Mouse (Mus musculus) retina, postnatal 7 days (tissue): Measurements from ENCODE around the gene Rapgef6.
A peak's percentile ranks its signal among the peaks of the same experiment; 100 is the strongest.

ENCODE experiments used
- DNase-seq: peaks from one replicate; pipeline ENCODE4 v3.0.0-alpha.2; 2012; ENCODE audit warnings: low read depth, low spot score

The Rapgef6 gene

DNA sequence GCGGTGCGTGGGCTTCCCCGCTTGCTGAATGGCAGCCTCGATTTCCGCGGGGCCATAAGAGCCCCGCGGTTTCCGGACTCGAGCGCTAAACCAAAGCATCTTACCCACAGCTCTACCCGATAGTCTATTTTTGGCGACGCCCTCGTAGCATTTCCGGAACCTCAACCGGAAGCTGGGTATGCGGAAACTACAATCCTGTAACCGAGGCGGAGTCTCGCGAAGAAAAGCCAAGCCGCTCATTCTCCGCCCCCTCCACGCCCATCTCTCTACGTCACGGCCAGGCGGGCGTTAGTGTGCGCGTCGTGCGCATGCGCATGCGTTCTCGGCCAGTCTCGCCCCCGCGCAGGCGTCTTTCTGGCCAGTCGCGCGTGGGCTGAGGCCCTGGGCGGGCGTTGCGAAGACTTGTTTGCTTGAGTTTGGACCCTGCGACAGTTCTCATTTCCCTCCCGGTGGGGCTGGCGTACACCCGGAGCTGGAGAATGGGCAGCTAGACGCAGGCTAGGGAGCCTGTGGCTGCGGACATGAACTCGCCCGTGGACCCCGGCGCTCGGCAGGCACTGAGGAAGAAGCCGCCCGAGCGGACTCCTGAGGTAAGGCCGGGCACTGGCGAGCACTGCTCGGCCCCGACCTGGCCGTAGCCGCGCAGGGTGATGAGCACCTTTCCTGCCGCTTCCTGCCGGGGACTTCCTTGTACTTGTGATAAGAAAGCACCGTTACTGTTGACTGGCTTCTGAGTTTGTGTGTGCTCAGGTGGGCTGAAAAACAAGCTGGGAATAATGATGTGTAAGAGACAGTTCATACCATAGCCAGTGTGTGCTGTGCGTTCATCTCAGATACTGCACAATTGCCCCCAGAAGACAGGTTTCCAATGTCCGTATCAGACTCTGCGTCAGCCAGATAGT lies at the start of gene Rapgef6:
Gene Rapgef6, plus strand, starts transcription at position 319 of the 902 bp plus-strand sequence.
- DNase-seq, result peak; percentile 99

DNA sequence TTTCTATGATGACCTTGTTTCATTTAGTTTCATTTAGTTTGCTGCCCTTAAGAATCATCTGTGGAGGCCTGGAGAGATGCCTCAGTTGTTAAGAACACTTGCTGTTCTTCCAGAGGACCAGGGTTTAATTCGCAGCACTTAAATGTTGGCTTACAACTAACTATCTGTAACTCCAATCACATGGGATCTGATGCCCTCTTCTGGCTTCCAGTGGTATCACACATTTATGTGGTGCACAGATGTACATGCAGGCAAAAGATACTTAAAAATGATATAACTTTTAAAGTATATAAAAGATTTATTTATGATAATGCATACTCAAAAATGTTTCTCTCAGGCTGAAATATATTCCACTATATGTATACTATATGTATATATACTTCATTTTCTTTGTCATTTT lies 44.2 kb upstream of the Rapgef6 start:
- DNase-seq, result no peak

DNA sequence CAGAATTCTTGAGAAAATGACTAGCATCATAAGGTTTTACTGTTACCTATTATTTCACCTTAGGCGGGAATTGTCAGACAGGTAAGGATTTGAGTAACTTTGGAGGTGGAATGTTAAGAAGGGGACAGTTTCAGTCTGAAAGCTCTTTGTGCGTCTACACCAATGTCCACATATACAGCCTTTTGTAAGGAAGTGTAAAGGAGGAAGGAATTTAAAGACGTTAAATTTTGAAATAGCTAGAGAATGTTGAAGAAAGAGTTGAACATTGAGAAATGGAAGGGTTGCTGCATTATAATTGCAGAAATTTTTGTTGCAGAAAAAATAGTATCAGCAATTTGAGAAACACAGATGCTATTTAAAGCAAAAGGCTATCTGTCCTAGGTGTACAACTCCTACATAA lies 36.6 kb upstream of the Rapgef6 start:
- no peak for DNase-seq

DNA sequence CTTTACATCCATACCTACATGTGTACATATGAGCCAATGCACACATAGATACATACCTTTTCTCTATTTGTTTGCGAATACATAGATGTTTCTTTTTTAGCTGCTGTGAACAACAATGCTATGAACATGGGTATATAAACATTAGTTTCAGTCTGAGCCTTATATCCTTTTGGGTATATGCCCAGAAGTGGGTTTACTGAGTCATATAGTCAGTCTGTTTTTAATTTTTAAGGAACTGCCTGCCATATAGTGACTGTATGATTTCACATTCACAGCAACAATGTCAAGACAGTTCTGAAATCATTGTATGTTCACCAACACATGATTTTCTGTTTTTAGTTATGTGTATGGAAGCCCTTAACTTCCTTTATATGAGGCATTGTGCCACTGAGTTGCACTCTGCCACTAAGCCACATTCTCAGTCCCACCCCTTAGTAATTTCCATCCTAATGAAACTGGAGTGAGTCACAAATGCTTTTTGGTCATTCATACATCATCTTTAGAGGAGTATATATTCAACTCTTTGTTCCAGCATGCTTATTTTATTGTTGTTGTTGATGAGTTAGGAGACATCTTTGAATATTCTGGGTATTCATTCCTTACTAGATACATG lies 30.6 kb upstream of the Rapgef6 start:
- DNase-seq, result no peak

DNA sequence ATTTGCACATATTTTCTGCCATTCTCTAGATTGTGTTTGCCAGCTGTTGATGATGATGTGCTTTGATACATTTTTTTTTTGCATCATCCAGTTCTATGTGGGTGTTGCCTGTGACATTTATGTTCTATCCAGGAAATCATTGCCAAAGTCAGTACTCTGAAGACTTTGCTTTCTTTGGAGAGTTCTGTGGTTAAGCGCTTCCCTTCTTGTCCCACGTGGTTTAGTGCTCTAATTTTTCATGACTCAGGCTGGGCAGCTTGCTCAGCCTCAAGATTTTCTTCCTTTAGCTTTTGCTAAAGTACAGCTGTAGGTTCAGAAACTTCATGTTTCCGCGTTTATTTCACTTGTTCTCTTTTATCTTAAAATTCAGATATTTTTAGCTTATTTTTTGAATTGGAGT lies 30.1 kb upstream of the Rapgef6 start:
- DNase-seq, result no peak

DNA sequence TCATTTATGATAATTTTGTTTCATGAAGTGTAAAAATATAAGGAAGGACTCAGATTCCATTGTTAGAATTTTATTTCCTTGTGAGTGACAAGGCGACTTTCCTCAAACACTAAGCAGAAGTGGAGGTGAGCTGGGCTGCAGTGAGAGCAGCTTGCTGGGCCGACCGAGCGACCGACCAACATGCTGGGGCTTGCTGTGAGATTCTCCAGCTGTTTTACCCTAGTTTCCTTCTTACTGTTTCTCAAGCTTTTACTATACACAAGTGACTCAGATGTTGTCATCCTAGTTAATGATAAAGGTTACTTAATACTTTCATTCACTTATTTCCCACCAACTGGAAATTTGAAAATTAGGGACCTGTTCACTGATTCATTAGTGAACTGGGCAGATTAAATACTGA lies 22.8 kb upstream of the Rapgef6 start:
- DNase-seq, result no peak

DNA sequence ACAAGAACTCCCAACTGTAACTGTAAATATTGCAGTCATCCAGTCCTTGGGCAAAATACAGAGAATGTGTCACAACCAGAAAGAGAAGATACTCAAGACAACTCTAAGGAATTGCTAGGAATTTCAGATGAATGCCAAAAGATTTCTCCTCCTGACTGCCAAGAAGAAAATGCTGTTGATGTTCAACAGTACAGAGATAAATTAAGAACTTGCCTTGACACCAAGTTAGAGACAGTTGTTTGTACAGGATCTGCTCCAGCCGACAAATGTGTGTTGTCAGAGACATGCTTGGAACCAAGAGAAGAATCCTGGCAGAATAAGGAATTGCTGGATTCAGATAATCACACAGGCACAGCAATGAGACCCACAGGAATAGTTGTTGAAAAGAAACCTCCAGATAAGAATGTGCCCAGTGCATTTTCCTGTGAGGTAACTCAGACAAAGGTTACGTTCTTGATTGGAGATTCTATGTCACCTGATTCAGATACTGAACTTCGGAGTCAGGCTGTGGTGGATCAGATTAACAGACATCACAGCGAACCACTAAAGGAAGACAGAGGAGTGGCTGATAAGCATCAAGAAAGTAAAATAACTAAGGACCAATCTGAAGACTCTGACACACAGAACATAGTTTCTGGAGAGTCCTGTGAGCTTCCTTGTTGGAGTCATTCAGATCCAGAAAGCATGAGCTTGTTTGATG lies 20.0 kb upstream of the Rapgef6 start:
- DNase-seq, result no peak

DNA sequence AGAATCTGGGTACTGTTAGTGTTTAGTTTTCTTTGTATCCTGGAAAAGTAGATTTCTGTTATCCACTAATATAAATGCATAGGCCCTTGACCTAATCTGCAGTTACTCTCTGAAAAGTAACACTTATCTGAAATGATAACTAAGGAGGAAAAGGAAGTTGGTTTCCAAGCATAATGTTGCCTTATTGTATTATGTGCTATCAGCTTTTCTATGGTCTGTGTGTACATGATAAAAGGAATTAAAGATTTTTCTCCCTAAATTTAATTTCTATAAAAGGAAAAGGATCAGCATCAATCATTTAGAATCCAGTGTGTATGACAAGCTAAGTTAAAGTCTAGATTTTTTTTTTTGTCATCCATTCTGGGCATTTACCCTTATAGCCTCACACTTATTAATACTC lies 9.1 kb upstream of the Rapgef6 start:
- no peak for DNase-seq

DNA sequence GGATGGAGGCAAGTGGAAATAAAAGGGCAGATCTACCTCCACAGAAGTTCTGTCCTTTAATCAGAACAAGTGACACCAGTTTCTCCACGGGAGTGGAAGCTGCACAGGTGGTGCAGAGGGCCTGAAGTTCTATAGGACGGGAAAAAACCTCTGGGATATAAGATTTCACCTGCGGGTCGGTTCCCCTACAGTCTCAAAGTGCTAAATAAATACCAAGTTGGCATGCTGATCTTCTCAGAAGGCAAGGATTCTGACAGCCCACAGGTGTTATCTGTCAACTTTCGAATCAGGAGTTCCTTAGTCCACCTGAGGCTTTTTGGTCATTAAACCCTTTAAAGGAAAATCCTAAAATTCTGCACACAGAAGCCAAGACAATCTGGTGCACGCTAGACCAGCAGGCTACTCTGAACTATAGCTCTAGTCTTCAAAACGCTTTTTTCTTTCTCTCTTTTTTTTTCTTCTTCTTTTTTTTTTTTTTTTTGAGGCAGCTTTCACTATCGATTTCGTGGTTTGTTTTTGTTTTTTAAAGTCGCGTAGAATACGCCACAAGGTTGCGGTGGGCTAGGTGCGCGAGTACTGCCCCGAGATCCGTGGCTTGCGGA lies 619 bp upstream of the Rapgef6 start:
- no peak for DNase-seq

DNA sequence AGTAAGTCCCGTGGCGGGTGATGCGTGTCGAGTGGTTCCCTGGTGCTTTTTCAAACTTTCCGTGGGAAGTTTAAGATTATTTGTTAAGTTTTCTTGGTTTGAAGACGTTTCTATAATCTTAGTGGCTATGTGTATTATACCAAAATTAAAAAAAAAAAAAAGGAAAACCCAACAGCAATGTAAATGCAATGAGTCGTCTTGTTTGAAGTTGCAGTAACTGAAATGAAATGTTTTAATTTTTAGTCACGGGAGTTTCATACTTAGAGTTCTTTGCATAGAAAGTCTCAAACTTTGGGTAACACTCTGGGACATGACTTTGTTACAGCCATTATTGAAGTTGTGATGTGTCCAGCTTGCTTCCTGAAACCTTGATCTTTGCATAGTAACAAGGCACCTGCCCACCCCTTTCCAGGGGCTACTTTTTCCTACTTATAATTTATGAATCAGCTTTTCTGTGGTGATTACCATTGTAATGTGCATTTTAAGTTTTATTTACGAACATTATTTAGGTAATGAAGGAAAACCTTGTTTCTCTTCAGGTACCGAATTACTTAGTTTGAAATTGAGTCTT lies 869 bp downstream of the Rapgef6 start:
- no peak for DNase-seq

DNA sequence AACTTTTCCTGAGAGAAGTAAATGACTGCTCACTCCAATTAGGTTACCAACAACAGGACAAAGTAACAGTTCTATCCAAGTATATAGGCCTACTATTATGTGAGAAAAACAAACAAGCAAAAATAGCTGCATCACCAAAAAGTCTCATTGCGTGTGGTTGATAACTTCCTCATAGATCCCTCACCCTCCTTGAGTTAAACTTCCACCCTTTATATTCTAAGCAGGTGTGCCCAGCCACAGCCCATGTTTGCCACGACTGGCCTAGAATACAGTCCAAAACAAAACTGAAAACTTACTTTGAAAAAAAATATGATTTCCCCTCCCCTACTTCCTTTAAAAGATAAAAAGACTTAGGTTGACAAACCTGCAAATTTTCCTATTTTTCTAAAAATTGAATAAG lies 5.4 kb downstream of the Rapgef6 start:
- no peak for DNase-seq

DNA sequence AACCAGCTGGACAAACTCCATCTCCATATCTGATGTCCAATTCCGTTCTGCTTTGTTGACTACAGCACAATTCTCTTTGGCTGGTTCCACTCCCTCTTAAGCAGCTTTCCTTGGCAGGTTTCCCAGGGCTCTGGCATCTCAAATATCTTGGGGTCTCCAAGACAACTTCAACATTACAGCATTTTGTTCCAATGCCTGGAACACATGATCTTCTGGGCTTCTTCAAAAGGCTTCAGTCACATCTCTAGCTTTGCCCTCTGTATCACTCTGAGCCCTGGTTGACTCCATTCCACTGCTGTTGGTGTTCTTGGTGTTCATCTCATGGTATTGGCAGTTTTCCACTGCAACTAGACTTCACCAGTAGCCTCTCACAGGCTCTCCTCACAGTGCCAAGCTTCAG lies 7.7 kb downstream of the Rapgef6 start:
- no peak for DNase-seq

DNA sequence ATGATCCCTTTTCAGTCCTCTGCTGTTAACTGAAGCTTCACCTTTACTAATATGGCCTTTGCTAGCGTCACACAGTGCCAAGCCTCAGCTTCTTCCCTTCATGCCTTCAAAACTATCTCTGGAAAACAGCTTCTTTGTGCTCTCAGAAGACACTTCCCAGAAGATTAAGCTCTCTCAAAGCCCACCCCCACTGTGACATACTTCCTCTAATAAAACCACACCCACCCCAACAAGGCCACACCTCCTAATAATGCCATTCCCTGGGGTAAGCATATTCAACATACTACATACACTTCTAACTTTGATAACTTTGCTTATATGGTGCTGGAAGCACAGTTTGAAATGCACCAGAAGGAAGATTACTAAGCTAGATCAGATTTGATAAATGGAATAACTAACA lies 8.3 kb downstream of the Rapgef6 start:
- no peak for DNase-seq

DNA sequence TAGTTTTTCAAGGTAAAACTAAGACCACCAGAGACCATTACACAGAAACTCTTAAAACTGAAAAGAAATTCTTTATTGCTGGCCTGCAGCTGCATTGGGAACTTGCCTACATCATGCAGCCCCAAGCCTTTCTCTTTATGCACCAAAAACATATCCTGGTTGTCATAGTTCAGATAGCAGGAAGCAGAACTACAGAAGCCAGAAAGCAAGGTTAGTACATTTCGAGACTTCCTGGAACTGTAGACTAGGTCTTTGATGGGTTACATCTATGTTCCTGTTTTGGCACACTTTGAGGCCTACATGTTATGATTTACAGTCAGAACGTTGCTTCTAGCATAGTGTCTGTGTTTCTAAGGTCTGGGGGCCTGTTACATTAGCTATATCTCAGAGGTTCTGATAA lies 11.2 kb downstream of the Rapgef6 start:
- DNase-seq, result no peak

DNA sequence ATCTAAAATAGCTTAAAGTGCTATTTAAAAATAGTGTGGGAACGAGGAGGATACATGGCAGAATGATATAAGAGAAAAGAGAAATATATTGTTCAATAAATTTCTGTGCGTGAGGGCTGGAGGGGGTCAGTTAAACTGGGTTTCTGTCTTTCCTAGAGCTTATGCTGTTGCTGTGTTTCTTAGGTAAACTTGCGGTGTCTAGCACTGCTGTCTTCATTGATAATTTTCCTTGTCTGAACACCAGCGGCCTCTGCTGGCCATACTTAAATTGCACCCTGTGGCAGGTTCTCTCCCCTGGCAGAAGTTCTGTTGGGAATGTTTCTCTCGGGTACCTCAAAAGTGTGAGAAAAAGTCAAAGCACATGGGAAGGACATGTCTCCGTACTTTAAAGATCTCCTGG lies 12.2 kb downstream of the Rapgef6 start:
- peak; percentile 24 for DNase-seq

DNA sequence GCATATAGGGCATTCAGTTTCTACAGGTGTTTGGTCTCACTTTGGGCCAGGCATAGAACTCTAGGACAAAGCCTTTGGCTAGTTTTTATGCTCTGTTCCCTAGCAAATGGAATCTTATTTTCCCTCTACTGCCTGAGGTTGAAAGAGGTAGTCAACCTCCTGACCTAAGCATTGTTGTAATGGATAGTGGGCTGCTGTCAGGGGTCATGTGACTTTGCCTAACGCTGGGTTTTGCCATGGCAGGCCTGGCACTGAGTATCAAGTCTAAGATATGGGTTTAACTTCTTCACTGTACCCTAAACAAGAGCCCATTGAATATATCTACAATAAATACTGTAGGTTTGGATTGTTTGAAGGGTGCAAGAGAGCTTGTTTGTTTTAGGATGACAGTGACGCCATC lies 16.4 kb downstream of the Rapgef6 start:
- no peak for DNase-seq

DNA sequence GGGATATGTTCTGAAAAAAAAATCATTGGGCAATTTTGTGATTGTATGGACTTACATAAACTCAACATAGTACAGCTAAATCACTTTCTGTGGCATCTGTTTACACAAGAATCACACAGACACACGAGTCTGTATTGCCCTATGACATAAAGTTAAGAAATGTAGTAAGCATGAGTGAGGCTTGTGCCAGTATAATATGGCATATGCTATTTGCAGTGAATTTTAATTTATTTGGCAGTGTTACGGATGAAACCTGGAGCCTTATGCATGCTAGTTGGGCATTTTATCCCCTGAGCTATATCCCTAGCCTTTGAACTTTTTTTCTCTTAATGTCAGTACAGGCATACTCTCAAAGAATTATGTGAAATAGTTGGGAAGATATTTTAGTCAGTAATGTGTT lies 16.8 kb downstream of the Rapgef6 start:
- DNase-seq, result no peak

DNA sequence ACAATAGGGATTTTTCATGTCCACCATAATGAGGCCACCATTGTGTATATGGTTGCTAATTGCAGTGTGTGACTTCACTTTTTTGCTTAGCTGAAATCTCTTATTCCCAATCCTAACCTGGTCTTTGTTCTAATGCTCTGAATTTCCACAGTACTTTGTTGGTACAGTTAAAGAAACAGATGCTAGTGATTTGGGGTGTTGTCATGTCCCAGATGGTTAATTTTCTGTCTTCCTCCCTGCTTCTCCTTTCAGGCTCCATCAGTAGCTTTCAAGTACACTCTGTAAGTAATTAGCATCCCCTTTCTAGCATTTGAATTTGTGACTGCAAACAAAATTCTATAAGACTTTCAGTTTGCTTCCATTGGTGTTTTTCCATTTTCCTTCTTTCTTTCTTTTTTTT lies 17.7 kb downstream of the Rapgef6 start:
- no peak for DNase-seq

DNA sequence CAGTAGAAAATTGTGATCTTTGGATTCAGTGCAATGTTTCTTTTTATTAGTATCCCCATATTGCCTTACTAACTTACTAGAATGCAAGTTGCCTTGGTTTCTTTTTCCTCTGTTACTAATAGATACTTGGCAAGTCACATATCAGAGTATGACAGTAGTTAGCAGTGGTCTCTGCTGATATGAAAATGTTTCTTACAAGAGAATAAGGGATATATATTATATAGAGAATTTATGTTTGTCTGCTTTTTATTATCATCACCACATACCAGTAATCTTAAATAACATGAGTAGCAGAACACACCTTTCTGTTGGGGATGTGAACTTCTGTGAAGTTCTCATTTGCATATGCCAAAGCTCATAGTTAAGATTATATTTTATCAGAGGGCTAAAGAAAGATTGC lies 19.8 kb downstream of the Rapgef6 start:
- no peak for DNase-seq

DNA sequence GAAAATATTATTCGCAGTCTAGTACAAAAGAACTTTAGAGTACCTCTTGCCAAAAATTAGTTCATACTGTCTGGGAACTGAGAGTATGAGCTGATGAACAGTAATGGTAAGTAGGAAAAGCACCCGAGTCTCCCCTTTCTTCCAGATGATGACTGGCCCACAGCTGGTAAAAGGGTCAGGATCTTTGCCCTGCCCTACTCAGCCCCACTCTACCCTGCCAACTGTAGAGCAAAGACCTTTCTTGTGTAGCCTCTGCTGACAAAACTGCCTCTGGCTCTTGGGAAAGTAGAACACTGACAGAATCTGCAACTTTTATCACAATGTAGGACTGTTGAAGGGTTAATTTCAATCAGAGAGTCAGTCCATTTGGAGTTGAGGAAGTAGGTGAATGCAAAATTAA lies 32.3 kb downstream of the Rapgef6 start:
- DNase-seq, result no peak

DNA sequence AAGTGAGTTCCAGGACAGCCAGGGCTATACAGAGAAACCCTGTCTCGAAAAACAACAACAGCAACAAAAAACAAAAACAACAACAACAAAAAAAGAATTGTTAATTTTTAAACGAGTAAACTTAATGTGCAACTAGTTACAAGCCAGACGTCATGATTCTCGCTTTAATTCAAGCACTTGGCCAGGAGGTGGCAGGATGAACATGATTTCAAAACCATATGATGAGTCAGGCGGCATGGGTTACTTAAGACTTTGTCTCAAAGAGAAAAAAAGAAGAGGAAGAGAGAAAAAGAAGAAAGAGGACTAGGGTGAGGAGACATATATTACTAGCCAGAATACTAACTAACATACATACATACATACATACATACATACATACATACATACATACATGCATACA lies 40.1 kb downstream of the Rapgef6 start:
- peak; percentile 2 for DNase-seq

DNA sequence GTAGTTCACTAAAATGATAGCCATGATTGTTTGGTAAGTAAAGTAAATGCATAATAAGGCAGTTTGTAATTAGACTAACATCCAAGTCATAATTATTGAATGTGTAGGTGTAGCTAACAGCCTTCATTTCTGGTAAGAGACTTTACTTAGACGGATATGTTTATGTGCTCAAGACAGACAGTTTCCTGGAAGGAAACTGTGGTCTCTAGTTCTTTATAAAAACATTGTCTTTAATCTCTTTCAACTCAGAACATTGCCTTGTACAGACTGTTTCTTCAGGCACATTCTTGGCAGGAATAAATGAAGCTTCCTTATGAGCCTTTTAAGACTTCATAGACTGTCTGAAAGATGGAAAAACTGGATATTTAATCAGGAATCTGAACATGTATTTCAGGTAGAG lies 45.3 kb downstream of the Rapgef6 start:
- DNase-seq, result no peak
